Mouse (Mus musculus): Measurements from ENCODE around the gene Cul9. TPM values are rescaled to one million over a fixed set of nuclear protein-coding genes. Genes with fewer than 3 reads are reported as not detected.

Gene Cul9
- polyA plus RNA-seq, 1 experiment from 2014 or later, result 15.3 TPM

DNA sequence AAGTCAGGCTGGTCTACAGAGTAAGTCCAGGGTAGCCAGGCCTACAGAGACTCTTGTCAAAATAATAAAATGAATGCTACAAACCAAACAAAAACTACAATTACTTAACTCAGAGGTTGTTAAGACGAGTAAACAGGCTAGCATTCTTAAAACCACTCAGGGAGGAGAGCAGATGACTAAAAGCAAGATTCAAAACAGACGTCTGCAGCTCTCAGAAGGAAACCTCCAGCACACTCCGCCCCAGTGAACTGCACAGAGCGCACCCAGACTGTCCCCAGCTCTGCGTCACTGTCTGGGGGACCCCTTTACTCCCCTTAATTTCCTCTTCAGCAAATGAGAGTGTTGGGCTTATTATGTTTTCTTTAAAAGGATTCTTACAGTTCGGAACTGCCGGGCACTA, 6.0 kb upstream of the Cul9 start:
- H3K36me3 ChIP-seq, result peaks cover 38% of the 10 kb centered on the region
- H3K27me3 ChIP-seq (replicated peaks), result peaks cover 4% of the 10 kb centered on the region
- no peak overlapping the region for H3K9ac ChIP-seq
- H3K27ac ChIP-seq, result no peak overlapping the region
- peaks cover 38% of the 10 kb centered on the region for H3K4me1 ChIP-seq
- 89% methylated on average over 7 of the region's 7 CpGs for WGBS
- no peak for ATAC-seq (ENCODE audit: low FRiP score, low read depth)
- H3K9me3 ChIP-seq, result no peaks in the 10 kb centered on the region
- H3K4me3 ChIP-seq, result no peak overlapping the region
- H3K4me2 ChIP-seq (replicated peaks), result peak overlapping the region; percentile 89

GRCm38 (mm10) chr17:46551369-46551768, 5.2 kb upstream of the Cul9 start:
- Histone ChIP-seq H3K4me1 (peaks cover 39% of the 10 kb centered on the region), H3K4me2 (replicated peaks) (no peak overlapping the region), H3K27me3 (replicated peaks) (peaks cover 9% of the 10 kb centered on the region), H3K9ac (no peak overlapping the region), H3K36me3 (peaks cover 38% of the 10 kb centered on the region), H3K4me3 (no peak overlapping the region), H3K27ac (no peak overlapping the region), H3K9me3 (no peaks in the 10 kb centered on the region)
- ATAC-seq (ENCODE audit: low FRiP score, low read depth), result no peak
- 92% methylated on average over 6 of the region's 6 CpGs for WGBS

- 88% methylated on average over 7 of the region's 7 CpGs for WGBS
- Histone ChIP-seq H3K9ac (no peak overlapping the region), H3K27me3 (replicated peaks) (peaks cover 9% of the 10 kb centered on the region), H3K27ac (no peak overlapping the region), H3K4me3 (no peak overlapping the region), H3K9me3 (no peaks in the 10 kb centered on the region), H3K4me1 (peaks cover 42% of the 10 kb centered on the region), H3K4me2 (replicated peaks) (no peak overlapping the region), H3K36me3 (peaks cover 38% of the 10 kb centered on the region)
- no peak for ATAC-seq (ENCODE audit: low FRiP score, low read depth)
Observed at GRCm38 (mm10) chr17:46550904-46551303, 4.7 kb upstream of the Cul9 start.

GRCm38 (mm10) chr17:46549642-46550041, 3.5 kb upstream of the Cul9 start:
- WGBS, result 92% methylated on average over 9 of the region's 9 CpGs
- H3K36me3 ChIP-seq, result peaks cover 38% of the 10 kb centered on the region
- no peak for ATAC-seq (ENCODE audit: low FRiP score, low read depth)
- H3K27me3 ChIP-seq (replicated peaks), result peaks cover 9% of the 10 kb centered on the region
- H3K4me1 ChIP-seq, result peaks cover 43% of the 10 kb centered on the region
- no peak overlapping the region for H3K27ac ChIP-seq
- H3K9me3 ChIP-seq, result no peaks in the 10 kb centered on the region
- H3K9ac ChIP-seq, result no peak overlapping the region
- H3K4me3 ChIP-seq, result no peak overlapping the region
- no peak overlapping the region for H3K4me2 ChIP-seq (replicated peaks)

DNA sequence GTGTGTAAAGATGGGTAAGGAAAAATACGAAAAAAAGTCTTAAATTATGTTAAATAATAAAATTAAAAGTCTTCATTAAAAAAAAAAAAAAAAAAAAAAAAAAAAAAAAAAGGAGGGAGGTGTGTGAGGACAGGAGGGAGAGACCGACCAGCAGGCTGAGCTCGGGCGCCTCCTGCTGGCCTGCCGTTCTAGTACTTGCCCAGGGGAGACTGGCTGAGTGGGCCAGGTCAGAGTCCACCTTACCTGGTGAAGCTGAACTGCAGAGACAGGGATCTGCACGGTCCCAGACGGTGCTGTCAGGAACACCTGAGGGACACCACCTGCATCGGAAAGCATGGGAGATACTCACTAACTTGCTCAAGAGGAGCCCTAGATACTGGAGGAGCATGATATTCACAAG, 3.0 kb upstream of the Cul9 start:
- Histone ChIP-seq H3K4me1 (peaks cover 38% of the 10 kb centered on the region), H3K36me3 (peaks cover 38% of the 10 kb centered on the region), H3K27me3 (replicated peaks) (peaks cover 9% of the 10 kb centered on the region), H3K4me3 (no peak overlapping the region), H3K9me3 (no peaks in the 10 kb centered on the region), H3K4me2 (replicated peaks) (no peak overlapping the region), H3K27ac (no peak overlapping the region), H3K9ac (no peak overlapping the region)
- 22% methylated on average over 8 of the region's 8 CpGs for WGBS
- ATAC-seq (ENCODE audit: low FRiP score, low read depth), result no peak

- Histone ChIP-seq H3K4me3 (no peak overlapping the region), H3K27ac (no peak overlapping the region), H3K9ac (no peak overlapping the region), H3K4me2 (replicated peaks) (no peak overlapping the region), H3K9me3 (no peaks in the 10 kb centered on the region), H3K36me3 (peaks cover 38% of the 10 kb centered on the region), H3K4me1 (peaks cover 34% of the 10 kb centered on the region), H3K27me3 (replicated peaks) (peaks cover 9% of the 10 kb centered on the region)
- ATAC-seq (ENCODE audit: low FRiP score, low read depth), result no peak
- WGBS, result 43% methylated on average over 11 of the region's 11 CpGs
Observed at GRCm38 (mm10) chr17:46548741-46549140, 2.6 kb upstream of the Cul9 start.

- no peak overlapping the region for H3K27ac ChIP-seq
- H3K36me3 ChIP-seq, result peaks cover 41% of the 10 kb centered on the region
- H3K9me3 ChIP-seq, result no peaks in the 10 kb centered on the region
- no peak for ATAC-seq (ENCODE audit: low FRiP score, low read depth)
- WGBS, result 14% methylated on average over 3 of the region's 3 CpGs
- H3K9ac ChIP-seq, result no peak overlapping the region
- no peak overlapping the region for H3K4me2 ChIP-seq (replicated peaks)
- peaks cover 9% of the 10 kb centered on the region for H3K27me3 ChIP-seq (replicated peaks)
- H3K4me1 ChIP-seq, result peaks cover 25% of the 10 kb centered on the region
- no peak overlapping the region for H3K4me3 ChIP-seq
Observed at GRCm38 (mm10) chr17:46547923-46548322, 1.7 kb upstream of the Cul9 start.

DNA sequence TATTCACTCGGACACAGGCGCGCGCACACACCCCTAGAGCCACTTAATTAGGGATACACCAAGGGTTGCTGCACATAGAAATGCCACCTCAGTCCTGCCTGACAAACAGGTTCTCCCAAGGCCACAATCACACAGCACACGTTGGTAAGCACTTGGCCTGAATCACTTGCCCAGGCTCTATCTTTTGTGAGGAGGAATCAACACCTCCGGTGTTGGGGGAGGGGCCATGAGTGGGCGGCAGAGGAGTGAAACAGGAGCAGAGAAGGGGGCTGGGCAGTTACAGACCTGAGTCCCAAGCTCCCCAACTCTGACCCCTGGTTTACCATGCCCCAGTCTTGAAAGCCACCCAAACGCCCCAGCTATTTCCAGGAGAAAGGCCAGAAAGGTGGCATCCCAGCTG, 807 bp upstream of the Cul9 start:
- peaks cover 9% of the 10 kb centered on the region for H3K27me3 ChIP-seq (replicated peaks)
- WGBS, result 12% methylated on average over 8 of the region's 8 CpGs
- H3K27ac ChIP-seq, result no peak overlapping the region
- H3K4me1 ChIP-seq, result peaks cover 17% of the 10 kb centered on the region
- H3K36me3 ChIP-seq, result peaks cover 38% of the 10 kb centered on the region
- no peak for ATAC-seq (ENCODE audit: low FRiP score, low read depth)
- no peak overlapping the region for H3K9ac ChIP-seq
- no peak overlapping the region for H3K4me3 ChIP-seq
- H3K9me3 ChIP-seq, result no peaks in the 10 kb centered on the region
- peak overlapping the region; percentile 88 for H3K4me2 ChIP-seq (replicated peaks)

DNA sequence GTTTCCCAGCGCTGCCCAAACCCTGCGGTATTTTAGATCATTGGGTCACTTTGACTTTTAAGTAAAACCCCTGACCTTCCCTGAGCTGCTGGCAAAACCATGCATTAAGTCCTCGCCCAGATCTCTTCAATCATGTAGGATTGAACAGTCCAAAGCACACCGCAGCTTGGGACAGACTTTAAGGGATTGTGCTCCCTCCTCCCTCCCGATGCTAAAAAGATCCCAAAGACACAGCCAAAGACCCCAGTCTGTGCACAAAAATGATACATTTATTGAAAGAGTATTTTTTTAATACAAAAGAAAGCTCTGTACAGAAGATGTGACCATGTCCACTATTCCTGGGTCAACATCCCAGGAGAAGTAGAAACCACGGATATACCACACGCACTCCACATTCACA, 403 bp upstream of the Cul9 start:
- Histone ChIP-seq H3K9ac (peak overlapping the region; percentile 77; the same call in 1 of the 2 replicates), H3K4me3 (peak overlapping the region; percentile 68), H3K4me2 (replicated peaks) (peak overlapping the region; percentile 88), H3K27me3 (replicated peaks) (peaks cover 9% of the 10 kb centered on the region), H3K36me3 (peaks cover 35% of the 10 kb centered on the region), H3K9me3 (no peaks in the 10 kb centered on the region), H3K4me1 (peaks cover 17% of the 10 kb centered on the region), H3K27ac (no peak overlapping the region)
- no peak for ATAC-seq (ENCODE audit: low FRiP score, low read depth)
- WGBS, result 13% methylated on average over 7 of the region's 7 CpGs

DNA sequence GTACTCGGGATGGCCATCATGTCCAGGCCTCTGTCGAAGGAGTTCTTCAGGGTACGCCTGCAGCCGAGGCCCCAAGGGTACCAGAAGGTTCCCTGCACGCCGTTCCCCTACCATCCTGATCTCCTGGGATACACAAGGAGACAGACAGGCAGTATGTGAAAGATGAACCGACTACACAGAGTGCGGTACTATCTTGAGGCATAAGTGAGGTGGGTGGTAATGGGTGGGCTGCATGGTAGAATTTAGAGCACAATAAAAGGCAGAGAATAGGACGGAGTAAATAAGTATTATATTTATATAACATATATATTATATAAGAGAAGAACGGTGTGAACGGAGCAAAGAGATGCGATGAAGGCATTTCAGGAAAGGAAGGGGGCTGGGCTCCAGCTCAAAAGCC, 2.5 kb downstream of the Cul9 start:
- peaks cover 27% of the 10 kb centered on the region for H3K36me3 ChIP-seq
- no peak overlapping the region for H3K9ac ChIP-seq
- H3K4me3 ChIP-seq, result no peak overlapping the region
- peaks cover 9% of the 10 kb centered on the region for H3K27me3 ChIP-seq (replicated peaks)
- WGBS, result 89% methylated on average over 12 of the region's 12 CpGs
- peaks cover 17% of the 10 kb centered on the region for H3K4me1 ChIP-seq
- no peak overlapping the region for H3K27ac ChIP-seq
- H3K4me2 ChIP-seq (replicated peaks), result no peak overlapping the region
- H3K9me3 ChIP-seq, result no peaks in the 10 kb centered on the region
- no peak for ATAC-seq (ENCODE audit: low FRiP score, low read depth)

- no peaks in the 10 kb centered on the region for H3K4me1 ChIP-seq
- ATAC-seq (ENCODE audit: low FRiP score, low read depth), result peak; percentile 61; the same call in 1 of the 2 replicates
- H3K4me3 ChIP-seq, result no peak overlapping the region
- peaks cover 22% of the 10 kb centered on the region for H3K36me3 ChIP-seq
- WGBS, result 40% methylated on average over 12 of the region's 12 CpGs
- no peak overlapping the region for H3K4me2 ChIP-seq (replicated peaks)
- H3K9ac ChIP-seq, result no peak overlapping the region
- H3K9me3 ChIP-seq, result no peaks in the 10 kb centered on the region
- no peak overlapping the region for H3K27ac ChIP-seq
- H3K27me3 ChIP-seq (replicated peaks), result peaks cover 10% of the 10 kb centered on the region
Observed at GRCm38 (mm10) chr17:46525579-46526307, 20.4 kb downstream of the Cul9 start.

GRCm38 (mm10) chr17:46525065-46525464, 21.1 kb downstream of the Cul9 start:
- Histone ChIP-seq H3K4me3 (no peak overlapping the region), H3K36me3 (peaks cover 24% of the 10 kb centered on the region), H3K27ac (no peak overlapping the region), H3K4me2 (replicated peaks) (no peak overlapping the region), H3K9ac (no peak overlapping the region), H3K27me3 (replicated peaks) (peaks cover 14% of the 10 kb centered on the region), H3K9me3 (no peaks in the 10 kb centered on the region), H3K4me1 (no peaks in the 10 kb centered on the region)
- ATAC-seq (ENCODE audit: low FRiP score, low read depth), result no peak
- 87% methylated on average over 10 of the region's 10 CpGs for WGBS
